Mouse (Mus musculus) hindbrain, embryonic 15.5 days (tissue): ENCODE results near the gene Nav2. TPM values are rescaled to one million over a fixed set of nuclear protein-coding genes. Genes with fewer than 3 reads are reported as not detected.

Source experiments
- ATAC-seq: fragments of 200-750 bp; cut with Nextera tagmentation; 2 replicates; pipeline ENCODE4 v1.8.0; 2017; ENCODE audit warnings: low read depth, moderate number of reproducible peaks, moderate TSS enrichment; ENCODE audit not compliant: low FRiP score
- H3K27ac ChIP-seq: fragments of 300-500 bp; sonication (generic); replicated peaks from 2 replicates; pipeline ENCODE4 v1.5.1; 2015; ENCODE audit warnings: mild to moderate bottlenecking, inconsistent platforms
- H3K27me3 ChIP-seq: fragments of 300-500 bp; sonication (generic); 2 replicates; pipeline ENCODE4 v1.6.1; 2015; ENCODE audit warnings: control low read depth, inconsistent platforms
- H3K36me3 ChIP-seq: fragments of 300-500 bp; sonication (generic); 2 replicates; pipeline ENCODE4 v1.6.1; 2015; ENCODE audit warnings: control low read depth, inconsistent platforms
- H3K4me1 ChIP-seq: fragments of 300-500 bp; sonication (generic); replicated peaks from 2 replicates; pipeline ENCODE4 v1.6.1; 2015; ENCODE audit warnings: control low read depth, inconsistent platforms
- H3K4me2 ChIP-seq: fragments of 300-500 bp; sonication (generic); 2 replicates; pipeline ENCODE4 v1.6.1; 2015; ENCODE audit warnings: moderate library complexity, mild to moderate bottlenecking, inconsistent platforms
- H3K4me3 ChIP-seq: fragments of 300-500 bp; sonication (generic); 2 replicates; pipeline ENCODE4 v1.5.1; 2015; ENCODE audit warnings: mild to moderate bottlenecking, inconsistent platforms
- H3K9ac ChIP-seq: fragments of 300-500 bp; sonication (generic); 2 replicates; pipeline ENCODE4 v1.6.1; 2015; ENCODE audit warnings: inconsistent platforms
- H3K9me3 ChIP-seq: fragments of 300-500 bp; sonication (generic); 2 replicates; pipeline ENCODE4 v1.6.1; 2016; ENCODE audit warnings: control low read depth, inconsistent platforms
- WGBS: fragments of 180-500 bp; shearing (Covaris S2); methylation state at CpG from one replicate; pipeline ENCODE4 v1.1.7; 2015; 5-methylcytosine and 5-hydroxymethylcytosine counted together
- polyA plus RNA-seq: library from polyadenylated mRNA; unstranded; fragments of >200 nt; fragmentation: Nextera tagmentation; extraction: Ambion mirVana; gene quantifications from 2 replicates; pipeline ENCODE4 v1.2.1, GENCODE M21; 2015

Nav2 gene
- polyA plus RNA-seq, 1 experiment from 2014 or later, result 24.7 TPM

GRCm38 (mm10) chr7:49638941-49639776, 730.6 kb downstream of the Nav2 start:
- no peaks in the 10 kb centered on the region for H3K9me3 ChIP-seq
- under 1% methylated on average over 35 of the region's 35 CpGs for WGBS
- no peak overlapping the region for H3K9ac ChIP-seq
- no peaks in the 10 kb centered on the region for H3K36me3 ChIP-seq
- H3K4me3 ChIP-seq, result no peak overlapping the region
- H3K27me3 ChIP-seq, result peaks cover 89% of the 10 kb centered on the region
- peaks cover 6% of the 10 kb centered on the region for H3K4me1 ChIP-seq
- no peak overlapping the region for H3K27ac ChIP-seq
- no peak for ATAC-seq
- H3K4me2 ChIP-seq, result no peak overlapping the region

- Histone ChIP-seq H3K9me3 (no peaks in the 10 kb centered on the region), H3K36me3 (no peaks in the 10 kb centered on the region), H3K9ac (no peak overlapping the region), H3K4me3 (no peak overlapping the region), H3K27me3 (peaks cover 93% of the 10 kb centered on the region), H3K27ac (no peak overlapping the region), H3K4me1 (peaks cover 2% of the 10 kb centered on the region; the same call in 1 of the 2 replicates), H3K4me2 (no peak overlapping the region)
- WGBS, result 8% methylated on average over 18 of the region's 18 CpGs
- ATAC-seq, result no peak
These were observed 731.6 kb downstream of the Nav2 start for GRCm38 (mm10) chr7:49639864-49640708.

GRCm38 (mm10) chr7:49640709-49641305, 732.3 kb downstream of the Nav2 start:
- H3K4me1 ChIP-seq, result no peaks in the 10 kb centered on the region
- H3K4me2 ChIP-seq, result no peak overlapping the region
- no peak overlapping the region for H3K9ac ChIP-seq
- peaks cover 94% of the 10 kb centered on the region for H3K27me3 ChIP-seq
- no peak for ATAC-seq
- H3K4me3 ChIP-seq, result no peak overlapping the region
- no peaks in the 10 kb centered on the region for H3K9me3 ChIP-seq
- 2% methylated on average over 3 of the region's 3 CpGs for WGBS
- H3K27ac ChIP-seq, result no peak overlapping the region
- H3K36me3 ChIP-seq, result no peaks in the 10 kb centered on the region

Other genes with a start within 250 kb of the Nav2 start
- gene Zdhhc13, start 119.7 kb upstream of the Nav2 start, polyA plus RNA-seq, result 35.8 and 37.9 TPM in 2 replicates
- 0.47 and 0.56 TPM in 2 replicates for gene Csrp3, start 60.7 kb upstream of the Nav2 start, polyA plus RNA-seq
- gene E2f8, start 27.1 kb upstream of the Nav2 start, polyA plus RNA-seq, result 3.4 and 4.4 TPM in 2 replicates